Mouse (Mus musculus) thymus, postnatal 0 days (tissue): ENCODE measurements at regions not wholly inside any gene's neighbourhood (a gene's known extent, or its start where the extent isn't known, plus 50 kb on each side); places are given as distances from the start of the nearest gene placed in this dataset.
A peak's percentile ranks its signal among the peaks of the same experiment; 100 is the strongest.

Source experiments
- DNase-seq: peaks from one replicate; pipeline ENCODE4 v3.0.0-alpha.2; 2015; ENCODE audit warnings: low spot score

- DNase-seq = no peak
Observed at GRCm38 (mm10) chr14:14596057-14596809, 105.8 kb upstream of the Slc4a7 start.

- DNase-seq = no peak
Observed at GRCm38 (mm10) chr14:14599586-14599985, 102.5 kb upstream of the Slc4a7 start.

- DNase-seq = no peak
Observed at GRCm38 (mm10) chr14:14599990-14600389, 102.1 kb upstream of the Slc4a7 start.

GRCm38 (mm10) chr14:14603439-14603838, 98.6 kb upstream of the Slc4a7 start:
- DNase-seq = no peak

GRCm38 (mm10) chr14:14607074-14607473, 95.0 kb upstream of the Slc4a7 start:
- DNase-seq = no peak

- no peak for DNase-seq
Observed at GRCm38 (mm10) chr14:14612245-14612644, 89.8 kb upstream of the Slc4a7 start.

- DNase-seq = no peak
Observed at GRCm38 (mm10) chr14:14620316-14620715, 81.8 kb upstream of the Slc4a7 start.

GRCm38 (mm10) chr14:14628673-14629072, 73.4 kb upstream of the Slc4a7 start:
- no peak for DNase-seq

- no peak for DNase-seq
Observed at GRCm38 (mm10) chr14:14631750-14632149, 70.3 kb upstream of the Slc4a7 start.

- DNase-seq = peak; percentile 50
Observed at GRCm38 (mm10) chr14:14632471-14632870, 69.6 kb upstream of the Slc4a7 start.

GRCm38 (mm10) chr14:14632951-14633931, 68.8 kb upstream of the Slc4a7 start:
- peak; percentile 54 for DNase-seq

- peak; percentile 10 for DNase-seq
Observed at GRCm38 (mm10) chr14:14634021-14634420, 68.1 kb upstream of the Slc4a7 start.

GRCm38 (mm10) chr14:14639102-14640015, 62.7 kb upstream of the Slc4a7 start:
- DNase-seq = no peak

GRCm38 (mm10) chr14:14640023-14640441, 62.0 kb upstream of the Slc4a7 start:
- DNase-seq = no peak

GRCm38 (mm10) chr14:14640557-14640956, 61.5 kb upstream of the Slc4a7 start:
- DNase-seq = no peak

- no peak for DNase-seq
Observed at GRCm38 (mm10) chr14:14643533-14643932, 58.5 kb upstream of the Slc4a7 start.

GRCm38 (mm10) chr14:14645084-14645483, 57.0 kb upstream of the Slc4a7 start:
- no peak for DNase-seq
